Mouse (Mus musculus): ENCODE data around the gene Naa38. TPM values are rescaled to one million over a fixed set of nuclear protein-coding genes. Genes with fewer than 3 reads are reported as not detected.

Naa38 gene
- polyA plus RNA-seq, 1 experiment: 193 TPM

DNA sequence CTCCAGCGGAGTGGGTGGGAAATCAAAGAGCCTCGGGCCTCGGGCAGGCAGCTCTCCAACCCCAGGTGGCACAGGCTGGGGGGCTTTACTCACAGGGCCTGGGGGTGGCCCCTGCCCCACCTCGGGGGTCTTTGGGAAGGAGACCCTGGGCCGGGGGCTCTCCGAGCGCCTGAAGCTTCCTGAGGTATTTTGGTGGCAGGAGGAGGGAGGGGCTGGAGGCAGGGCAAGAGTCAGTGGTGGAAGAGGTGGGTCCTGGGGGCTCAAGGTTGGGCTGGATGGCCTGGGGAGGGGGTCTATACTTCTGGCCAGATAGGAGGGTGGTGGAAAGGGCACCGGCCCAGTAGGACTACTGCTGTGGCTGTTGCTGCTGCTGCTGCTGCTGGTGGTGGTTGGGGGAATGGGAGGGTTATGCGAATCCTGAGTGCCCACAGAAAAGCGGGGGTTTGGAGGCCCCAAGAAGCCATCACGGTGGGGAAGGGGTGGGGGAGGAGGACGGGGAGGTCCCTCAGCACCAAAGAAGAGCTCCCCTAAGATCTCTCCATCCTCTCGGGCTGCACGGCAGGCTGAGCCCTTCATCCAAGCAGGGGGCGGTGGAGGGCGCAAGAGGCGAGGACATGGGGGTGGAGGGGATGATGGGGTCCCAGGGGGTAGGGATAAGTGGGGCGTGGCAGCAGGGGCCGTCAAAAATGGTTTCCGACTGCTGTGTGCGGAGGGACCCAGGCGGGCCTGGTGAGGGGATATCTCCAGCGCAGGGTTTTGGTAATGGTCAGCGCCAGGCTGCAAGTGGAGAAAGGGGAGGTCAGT, 10.3 kb downstream of the Naa38 start:
- H3K4me3 ChIP-seq (replicated peaks; ENCODE audit: insufficient read depth, low read depth, low read length): no peak overlapping the region
- 83% methylated on average over 24 of the region's 24 CpGs for WGBS
- TF ChIP-seq CTCF (IDR thresholded peaks at IDR 0.05; ENCODE audit: borderline replicate concordance, insufficient read depth, low read depth, low read length): no peak
- TF ChIP-seq POLR2A (IDR thresholded peaks at IDR 0.05; ENCODE audit: borderline replicate concordance, insufficient read depth, low read length): no peak
- H3K27me3 ChIP-seq (ENCODE audit: control insufficient read depth, insufficient read depth, low read length): no peaks in the 10 kb centered on the region
- H3K27ac ChIP-seq (ENCODE audit: insufficient read depth, low read length): no peak overlapping the region
- peaks cover 13% of the 10 kb centered on the region; the same call in 1 of the 2 replicates for H3K4me1 ChIP-seq (ENCODE audit: control insufficient read depth, insufficient read depth, low read length)
- DNase-seq: peak; percentile 15 to 18

DNA sequence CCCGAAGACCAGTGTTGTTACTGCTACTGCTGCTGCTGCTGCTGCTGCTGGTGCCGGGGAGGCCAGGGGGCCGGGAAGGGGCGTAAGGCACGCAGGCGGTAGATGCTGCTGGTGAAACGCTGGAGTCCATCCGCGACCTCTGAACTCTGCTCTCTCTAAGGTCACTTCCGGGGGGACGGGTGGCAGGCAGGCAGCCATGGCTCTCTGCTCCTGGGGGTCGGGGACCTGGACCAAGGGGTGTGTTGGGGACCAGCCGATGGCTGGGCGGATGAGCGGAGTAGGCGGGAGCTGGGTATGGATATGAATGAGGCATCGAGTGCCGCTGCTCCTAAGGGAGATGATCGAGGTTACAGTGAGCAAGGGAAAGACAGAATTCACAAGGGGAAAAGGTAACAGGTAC, 11.0 kb downstream of the Naa38 start:
- WGBS: 80% methylated on average over 19 of the region's 19 CpGs
- DNase-seq: peak; percentile 11 to 27
- TF ChIP-seq POLR2A (IDR thresholded peaks at IDR 0.05; ENCODE audit: borderline replicate concordance, insufficient read depth, low read length): no peak
- TF ChIP-seq CTCF (IDR thresholded peaks at IDR 0.05; ENCODE audit: borderline replicate concordance, insufficient read depth, low read depth, low read length): no peak
- Histone ChIP-seq H3K4me1 (ENCODE audit: control insufficient read depth, insufficient read depth, low read length) (peaks cover 10% of the 10 kb centered on the region; the same call in 1 of the 2 replicates), H3K27me3 (ENCODE audit: control insufficient read depth, insufficient read depth, low read length) (no peaks in the 10 kb centered on the region), H3K27ac (ENCODE audit: insufficient read depth, low read length) (no peak overlapping the region), H3K4me3 (replicated peaks; ENCODE audit: insufficient read depth, low read depth, low read length) (no peak overlapping the region)

DNA sequence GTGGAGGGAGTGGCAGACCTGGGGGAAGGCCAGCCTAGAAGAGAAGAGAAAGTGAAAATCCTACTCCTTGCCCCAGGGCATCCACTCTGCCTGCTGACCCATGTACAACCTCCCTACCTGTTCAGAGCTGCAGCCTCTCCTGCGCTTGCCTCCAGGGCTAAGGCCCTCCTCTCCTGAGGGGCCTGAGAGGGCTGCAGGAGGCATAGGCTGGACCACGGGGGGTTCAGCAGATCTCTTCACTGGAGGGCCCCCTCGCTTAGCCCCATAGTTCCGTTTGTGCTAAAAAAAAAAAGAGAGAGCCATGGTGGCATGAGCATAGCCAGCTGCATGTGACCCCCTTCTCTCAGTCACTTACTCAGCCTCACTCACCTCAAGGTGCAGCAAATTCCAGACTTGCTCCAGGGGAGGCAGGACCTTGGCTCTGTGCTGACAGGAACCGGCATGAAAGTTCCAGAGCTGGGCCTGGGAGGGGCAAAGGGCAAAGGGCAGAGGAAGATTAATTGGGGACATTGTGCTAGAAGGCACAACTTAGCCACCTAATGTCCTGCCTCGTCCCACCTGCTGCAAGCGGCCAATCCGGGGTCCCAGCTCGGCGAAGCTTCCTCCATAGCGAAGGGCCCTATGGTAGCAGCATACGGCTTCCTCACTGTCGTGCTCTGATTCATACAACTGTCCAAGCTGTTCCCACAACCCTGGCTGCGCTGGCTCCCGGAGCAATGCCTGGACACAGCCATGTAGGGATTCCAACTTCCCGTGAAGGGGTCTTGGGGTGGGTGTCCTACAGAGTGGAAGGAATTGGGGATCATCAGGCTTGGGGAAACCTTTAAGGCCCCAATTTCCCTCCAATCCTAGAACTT, 11.8 kb downstream of the Naa38 start:
- TF ChIP-seq CTCF (IDR thresholded peaks at IDR 0.05; ENCODE audit: borderline replicate concordance, insufficient read depth, low read depth, low read length): no peak
- no peak for TF ChIP-seq POLR2A (IDR thresholded peaks at IDR 0.05; ENCODE audit: borderline replicate concordance, insufficient read depth, low read length)
- H3K4me3 ChIP-seq (replicated peaks; ENCODE audit: insufficient read depth, low read depth, low read length): no peak overlapping the region
- H3K4me1 ChIP-seq (ENCODE audit: control insufficient read depth, insufficient read depth, low read length): peaks cover 7% of the 10 kb centered on the region; the same call in 1 of the 2 replicates
- no peak overlapping the region for H3K27ac ChIP-seq (ENCODE audit: insufficient read depth, low read length)
- no peaks in the 10 kb centered on the region for H3K27me3 ChIP-seq (ENCODE audit: control insufficient read depth, insufficient read depth, low read length)
- peak; percentile 15 to 19 for DNase-seq
- WGBS: 77% methylated on average over 16 of the region's 16 CpGs

DNA sequence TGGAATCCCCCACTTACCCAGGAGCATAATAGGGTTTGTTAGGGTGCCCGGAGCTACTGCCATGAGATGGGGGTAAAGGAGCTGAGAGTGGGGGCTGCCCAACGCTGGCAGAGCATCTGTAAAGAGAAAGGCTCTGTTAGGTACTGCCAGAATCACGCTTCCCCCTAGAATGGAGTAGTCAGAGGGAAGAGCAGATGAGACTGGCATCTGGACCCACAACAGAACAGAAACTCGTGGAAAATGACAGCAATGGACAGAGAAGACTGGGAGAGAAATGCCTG, 12.4 kb downstream of the Naa38 start:
- Histone ChIP-seq H3K4me3 (replicated peaks; ENCODE audit: insufficient read depth, low read depth, low read length) (peak overlapping the region; percentile 5), H3K4me1 (ENCODE audit: control insufficient read depth, insufficient read depth, low read length) (peaks cover 8% of the 10 kb centered on the region; the same call in 1 of the 2 replicates), H3K27me3 (ENCODE audit: control insufficient read depth, insufficient read depth, low read length) (no peaks in the 10 kb centered on the region), H3K27ac (ENCODE audit: insufficient read depth, low read length) (no peak overlapping the region)
- TF ChIP-seq CTCF (IDR thresholded peaks at IDR 0.05; ENCODE audit: borderline replicate concordance, insufficient read depth, low read depth, low read length) (no peak), POLR2A (IDR thresholded peaks at IDR 0.05; ENCODE audit: borderline replicate concordance, insufficient read depth, low read length) (no peak)
- 64% methylated on average over 4 of the region's 4 CpGs for WGBS
- no peak for DNase-seq

DNA sequence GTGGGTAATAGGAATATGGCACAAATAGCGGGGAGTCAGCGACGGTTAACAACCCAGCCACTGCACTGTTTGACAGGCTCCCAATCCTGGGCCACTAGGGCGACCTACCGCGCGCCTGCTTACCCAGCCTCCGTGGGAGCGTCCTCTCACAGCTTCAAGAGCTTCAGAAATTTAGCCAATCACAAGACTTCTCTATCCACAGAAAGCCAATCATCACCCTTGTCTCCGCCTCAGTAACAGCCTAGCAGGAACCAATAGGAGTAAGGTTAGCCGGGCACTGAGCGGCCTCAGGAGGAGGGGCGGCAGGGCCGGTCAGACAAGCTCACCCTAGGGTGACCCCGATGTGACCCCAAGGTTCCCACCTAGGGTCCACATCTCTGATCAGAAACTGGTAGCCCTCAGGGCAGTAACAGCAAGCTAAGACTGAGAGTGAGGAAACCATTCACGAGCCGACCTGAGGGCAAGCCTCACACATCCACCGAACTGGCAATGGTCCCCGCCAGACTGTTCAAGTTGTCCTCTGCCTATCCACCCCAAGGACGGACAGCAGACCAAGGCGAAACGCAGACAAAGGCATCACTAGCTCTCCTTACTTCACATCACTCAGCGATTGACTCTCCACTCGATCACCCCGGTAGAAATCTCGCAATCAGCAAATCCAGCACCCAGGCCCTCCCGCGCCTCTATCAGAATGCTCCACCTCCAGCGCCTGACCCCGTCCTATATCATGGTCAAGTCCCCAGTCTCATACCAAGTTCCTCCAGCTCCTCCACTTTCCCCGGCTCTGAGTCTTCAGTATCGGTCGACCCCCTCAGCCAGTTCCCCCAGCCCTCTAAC, 13.5 kb downstream of the Naa38 start:
- peaks cover 11% of the 10 kb centered on the region; the same call in 1 of the 2 replicates for H3K4me1 ChIP-seq (ENCODE audit: control insufficient read depth, insufficient read depth, low read length)
- TF ChIP-seq CTCF (IDR thresholded peaks at IDR 0.05; ENCODE audit: borderline replicate concordance, insufficient read depth, low read depth, low read length) (no peak), POLR2A (IDR thresholded peaks at IDR 0.05; ENCODE audit: borderline replicate concordance, insufficient read depth, low read length) (peak; percentile 26; the same call in 1 of the 2 replicates)
- DNase-seq: peak; percentile 86 to 94
- peak overlapping the region; percentile 70 for H3K4me3 ChIP-seq (replicated peaks; ENCODE audit: insufficient read depth, low read depth, low read length)
- under 1% methylated on average over 33 of the region's 33 CpGs for WGBS
- no peaks in the 10 kb centered on the region for H3K27me3 ChIP-seq (ENCODE audit: control insufficient read depth, insufficient read depth, low read length)
- peak overlapping the region; percentile 73 for H3K27ac ChIP-seq (ENCODE audit: insufficient read depth, low read length)

DNA sequence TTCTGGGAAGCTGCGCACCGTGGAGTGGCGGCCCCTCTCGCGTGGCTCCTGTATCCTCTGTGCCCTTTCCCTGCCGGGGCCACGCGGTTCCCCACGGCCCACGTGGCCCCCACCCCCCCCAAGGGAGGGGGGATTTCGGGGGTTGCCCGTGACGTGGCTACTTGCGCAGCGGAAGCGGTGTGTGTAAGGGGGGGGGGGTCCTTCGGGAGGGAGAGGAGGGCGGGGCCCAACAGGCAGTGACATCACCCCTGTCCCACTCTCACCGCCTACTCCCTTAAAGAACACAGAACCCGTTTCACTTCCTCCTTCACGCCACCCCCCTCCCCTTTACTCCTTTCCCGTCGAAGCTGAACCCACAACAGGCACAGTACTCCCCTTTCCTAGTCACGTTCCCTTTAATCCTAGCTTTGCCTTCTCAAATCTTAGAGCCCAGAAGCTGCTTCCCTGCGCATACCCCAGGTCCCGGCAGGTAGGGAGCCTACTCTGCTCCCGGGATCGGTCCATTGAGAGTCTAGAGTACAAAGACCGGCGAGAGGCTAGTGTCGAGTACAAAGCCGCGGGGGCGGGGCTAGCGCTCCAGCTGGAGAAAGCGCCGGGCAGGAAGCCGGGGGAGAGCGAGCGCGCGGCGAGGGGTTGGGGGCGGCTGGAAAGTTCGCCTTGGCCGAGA, 14.2 kb downstream of the Naa38 start:
- TF ChIP-seq POLR2A (IDR thresholded peaks at IDR 0.05; ENCODE audit: borderline replicate concordance, insufficient read depth, low read length) (no peak), CTCF (IDR thresholded peaks at IDR 0.05; ENCODE audit: borderline replicate concordance, insufficient read depth, low read depth, low read length) (no peak)
- peak overlapping the region; percentile 70 for H3K4me3 ChIP-seq (replicated peaks; ENCODE audit: insufficient read depth, low read depth, low read length)
- H3K27me3 ChIP-seq (ENCODE audit: control insufficient read depth, insufficient read depth, low read length): no peaks in the 10 kb centered on the region
- WGBS: 2% methylated on average over 45 of the region's 46 CpGs
- H3K27ac ChIP-seq (ENCODE audit: insufficient read depth, low read length): peak overlapping the region; percentile 73
- H3K4me1 ChIP-seq (ENCODE audit: control insufficient read depth, insufficient read depth, low read length): peaks cover 16% of the 10 kb centered on the region; the same call in 1 of the 2 replicates
- peak; percentile 76 to 79 for DNase-seq

DNA sequence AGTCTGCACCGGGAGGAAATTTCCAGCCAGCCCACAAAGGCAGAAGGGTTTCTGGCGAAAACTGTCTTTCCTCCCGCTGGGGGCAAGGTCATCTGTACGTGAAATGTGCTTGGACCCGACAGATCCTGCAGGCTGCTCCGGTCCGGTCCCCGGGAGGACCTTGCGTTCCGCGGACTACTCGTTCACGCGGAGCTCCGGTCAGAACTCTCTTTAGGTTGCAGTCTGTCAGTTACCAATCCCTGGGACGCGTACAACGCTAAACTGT, 14.7 kb downstream of the Naa38 start:
- peaks cover 16% of the 10 kb centered on the region; the same call in 1 of the 2 replicates for H3K4me1 ChIP-seq (ENCODE audit: control insufficient read depth, insufficient read depth, low read length)
- WGBS: under 1% methylated on average over 18 of the region's 18 CpGs
- peak in 1 of 2 experiments; percentile 49 for DNase-seq

More for the DNA sequence above, 14.7 kb downstream of the Naa38 start:
- H3K27me3 ChIP-seq (ENCODE audit: control insufficient read depth, insufficient read depth, low read length): no peaks in the 10 kb centered on the region
- peak overlapping the region; percentile 70 for H3K4me3 ChIP-seq (replicated peaks; ENCODE audit: insufficient read depth, low read depth, low read length)
- H3K27ac ChIP-seq (ENCODE audit: insufficient read depth, low read length): peak overlapping the region; percentile 49
- TF ChIP-seq POLR2A (IDR thresholded peaks at IDR 0.05; ENCODE audit: borderline replicate concordance, insufficient read depth, low read length): no peak
- no peak for TF ChIP-seq CTCF (IDR thresholded peaks at IDR 0.05; ENCODE audit: borderline replicate concordance, insufficient read depth, low read depth, low read length)

Measured in cerebellum, adult 2 months (tissue).